Mouse (Mus musculus) c-Kit-positive CD71-positive TER-119-positive erythroid progenitor cells, embryonic 14.5 days (primary cell): ENCODE data around the gene Adamts1.
A peak's percentile ranks its signal among the peaks of the same experiment; 100 is the strongest.

Experiments
- DNase-seq: peaks from one replicate; pipeline ENCODE4 v3.0.0-alpha.2; 2013; ENCODE audit warnings: low spot score

The Adamts1 gene

DNA sequence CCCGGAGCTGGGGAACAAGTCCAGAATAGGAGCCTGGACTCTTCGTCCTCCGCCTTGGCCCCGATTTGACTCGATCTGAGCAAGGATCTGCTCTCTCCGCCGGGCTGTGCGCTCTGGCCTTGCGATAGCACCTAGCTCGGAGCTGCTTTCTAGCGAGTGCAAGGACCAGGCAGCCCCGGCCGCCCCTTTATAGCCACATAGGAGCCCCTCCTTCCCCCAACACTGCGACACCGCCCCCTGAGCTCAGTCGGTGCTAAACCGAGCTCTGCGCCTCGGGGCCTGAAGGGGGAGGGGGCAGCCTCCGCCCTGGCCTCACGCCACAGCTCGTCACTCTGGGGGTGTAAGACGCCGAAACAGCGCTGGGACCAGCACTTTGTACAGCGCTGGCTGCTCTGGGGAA is at the start of gene Adamts1:
Gene Adamts1 (minus strand): TSS at position 160 of the 400 bp plus-strand sequence.
- DNase-seq = no peak

- DNase-seq = no peak
Measured at GRCm38 (mm10) chr16:85827066-85827465, 24.2 kb upstream of the Adamts1 start.

DNA sequence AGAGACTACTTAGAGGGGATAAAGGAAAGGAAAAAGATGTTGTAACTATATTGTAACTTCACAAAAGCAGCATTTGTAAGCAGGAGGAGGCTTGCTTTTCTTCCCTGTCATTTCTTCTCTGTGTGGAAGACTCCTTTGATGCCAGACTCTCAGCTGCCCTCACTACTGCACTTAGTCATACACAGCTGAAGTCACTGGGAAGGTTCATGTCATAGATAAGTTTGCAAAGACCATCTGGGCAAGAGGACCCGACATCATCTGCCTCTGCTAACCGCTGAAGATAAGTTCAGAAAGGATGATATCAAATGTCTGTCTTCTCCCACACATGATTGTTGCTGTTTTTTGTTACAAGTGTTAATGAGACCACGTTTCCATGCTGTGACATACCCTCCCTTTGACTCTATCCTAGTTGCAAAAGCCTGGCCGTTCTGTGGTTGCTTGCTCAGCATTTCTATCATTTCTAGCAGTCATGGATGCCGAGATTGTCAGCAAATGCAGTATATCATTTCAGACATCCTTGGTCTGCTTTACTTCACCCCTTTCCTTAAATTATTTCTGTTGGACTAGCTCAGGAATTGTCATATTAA is 19.5 kb upstream of the Adamts1 start:
- DNase-seq = no peak

DNA sequence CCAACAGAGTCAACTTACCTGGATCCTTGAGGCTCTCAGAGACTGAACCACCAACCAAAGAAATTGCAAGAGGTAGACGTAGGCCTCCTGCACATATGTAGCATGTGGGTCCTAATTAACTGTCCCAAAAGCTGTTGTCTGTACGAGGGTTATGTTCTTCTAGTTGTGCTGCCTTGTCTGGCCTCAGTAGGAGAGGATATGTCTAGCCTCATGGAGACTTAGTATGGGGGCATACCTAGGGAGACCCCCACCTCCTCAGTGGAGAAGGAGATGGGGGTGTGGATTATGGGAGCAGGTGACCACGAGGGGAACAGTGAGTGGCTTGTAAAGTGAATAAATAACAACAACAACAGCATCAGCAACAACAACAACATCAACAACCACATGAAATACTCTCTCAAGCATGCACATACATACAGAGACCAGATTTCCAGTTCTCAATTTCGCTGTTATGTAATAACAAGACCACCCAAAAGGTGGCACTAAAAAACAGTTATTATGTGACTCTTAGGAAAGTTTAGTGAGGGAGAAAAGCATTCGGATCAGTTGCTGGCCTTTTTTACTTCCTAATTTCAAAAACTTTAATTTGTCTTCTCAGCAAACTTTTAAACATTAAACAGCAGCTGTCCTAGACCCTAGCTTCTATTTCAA is 17.0 kb upstream of the Adamts1 start:
- DNase-seq = no peak

DNA sequence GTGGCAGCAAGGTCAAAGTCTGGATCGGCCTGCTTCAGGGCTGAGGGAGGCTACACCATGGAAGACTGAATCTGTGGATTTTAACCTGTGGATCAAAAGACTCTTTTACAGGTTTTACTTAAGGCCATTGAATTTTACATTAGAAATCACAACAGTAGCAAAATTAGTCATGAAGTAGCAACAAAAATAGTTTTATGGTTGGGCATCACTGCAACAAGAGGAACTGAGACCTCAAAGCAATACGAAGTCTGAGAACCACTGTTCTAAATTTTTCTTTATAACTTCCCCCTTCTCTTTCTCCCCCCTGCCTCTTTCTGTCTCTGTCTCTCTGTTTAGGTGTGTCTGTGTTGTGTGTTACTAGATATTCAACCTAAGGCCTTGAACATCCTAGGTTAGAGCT is 11.2 kb upstream of the Adamts1 start:
- no peak for DNase-seq

DNA sequence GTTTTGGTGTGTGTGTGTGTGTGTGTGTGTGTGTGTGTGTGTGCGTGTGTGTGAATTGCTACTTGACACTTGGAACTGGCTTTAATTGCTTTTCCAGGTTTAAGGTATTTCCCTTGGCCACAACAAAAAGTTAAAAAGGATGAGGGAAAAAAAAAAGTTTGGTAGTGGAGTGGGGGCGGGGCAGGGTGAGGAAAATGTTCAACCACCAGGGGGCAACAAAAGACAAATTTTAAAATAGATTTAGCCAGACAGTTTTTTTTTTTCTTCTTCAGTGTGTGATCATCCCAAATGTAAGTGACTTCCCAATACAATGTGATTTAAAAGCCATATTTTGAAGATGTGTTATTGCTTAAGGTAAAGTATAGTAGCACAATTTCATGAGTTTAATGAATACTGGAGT is 4.7 kb upstream of the Adamts1 start:
- peak; percentile 5 for DNase-seq

DNA sequence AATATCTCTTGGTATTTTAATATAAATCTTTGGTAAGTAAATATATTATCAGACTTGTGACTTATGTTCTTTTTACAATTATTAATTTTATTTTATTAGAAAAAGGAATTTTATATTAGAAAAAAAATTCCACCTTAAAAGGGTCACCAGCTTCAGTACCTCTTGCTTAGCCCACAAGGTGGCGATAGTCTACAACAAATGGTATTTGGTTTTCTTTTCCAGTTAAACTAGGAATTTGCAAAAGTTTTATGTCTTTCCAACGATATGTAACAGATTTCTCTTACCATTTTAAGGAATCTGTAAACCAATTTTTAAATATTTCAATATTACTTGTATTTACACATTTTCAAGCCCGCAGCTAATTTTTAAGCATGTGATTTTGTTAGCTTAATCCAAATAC is 4.2 kb upstream of the Adamts1 start:
- DNase-seq = peak; percentile 10

GRCm38 (mm10) chr16:85805581-85805980 is 2.7 kb upstream of the Adamts1 start:
- no peak for DNase-seq

- DNase-seq = no peak
Measured at GRCm38 (mm10) chr16:85803613-85804551, 969 bp upstream of the Adamts1 start.

DNA sequence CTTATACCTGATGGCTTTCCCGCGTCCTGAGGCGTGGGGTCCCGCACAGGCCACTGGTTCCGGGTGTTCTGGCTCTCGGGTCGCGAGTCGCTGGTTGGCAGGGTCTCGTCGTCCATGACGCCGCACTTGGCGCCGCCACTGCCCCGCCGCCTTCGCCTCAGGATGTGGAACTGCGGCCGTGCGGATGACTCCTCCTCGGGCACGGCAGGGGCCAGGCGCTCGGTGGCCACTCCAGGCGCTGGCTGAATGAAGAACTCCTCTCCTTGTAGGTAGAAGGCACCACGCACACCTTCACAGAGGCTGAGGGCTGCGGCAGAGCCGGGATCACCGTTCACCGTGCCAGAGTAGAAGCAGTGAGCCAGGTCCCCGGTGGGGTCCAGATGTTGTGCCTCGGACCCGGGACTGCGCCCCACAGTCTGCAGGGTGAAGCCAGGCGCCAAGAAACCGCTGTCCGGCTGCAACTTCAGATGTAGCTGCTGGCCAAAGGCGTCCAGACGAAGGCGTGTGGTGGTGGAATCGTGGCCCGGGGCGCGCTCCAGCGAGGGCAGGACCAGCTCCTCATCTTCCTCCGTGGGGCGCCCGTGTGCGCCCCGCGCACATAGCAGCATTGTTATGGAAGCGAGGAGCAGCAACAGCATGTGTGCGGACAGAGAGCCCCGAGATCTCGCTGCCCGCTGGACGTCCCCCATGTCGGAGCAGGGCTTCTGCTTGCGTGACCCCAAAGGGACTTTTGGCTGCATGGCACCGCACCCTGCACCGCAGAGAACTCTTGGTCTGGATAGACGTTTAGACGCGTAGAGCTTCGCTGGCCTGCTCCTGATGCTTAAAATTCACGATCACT is 722 bp downstream of the Adamts1 start:
- DNase-seq = no peak

- no peak for DNase-seq
Measured at GRCm38 (mm10) chr16:85801252-85801651, 1.7 kb downstream of the Adamts1 start.

DNA sequence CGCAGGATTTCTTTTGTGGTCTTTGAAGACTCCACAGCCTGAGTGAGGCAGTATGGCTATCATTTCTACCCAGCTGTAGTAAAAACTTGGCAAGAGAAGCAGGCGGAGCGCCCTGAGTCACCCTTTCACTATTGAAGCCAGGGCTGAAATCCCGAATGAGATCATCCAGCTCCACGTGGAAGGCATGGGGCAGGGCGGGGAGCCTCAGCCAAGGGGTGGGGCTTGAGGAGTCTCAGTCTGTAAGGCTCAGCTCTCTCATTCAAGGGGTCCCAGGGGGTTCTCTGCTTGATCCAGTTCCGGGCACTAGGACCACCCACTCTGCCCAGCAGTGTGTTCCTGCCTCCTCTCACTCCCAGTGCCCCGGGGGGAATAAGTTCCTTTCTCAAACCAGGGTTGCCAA is 2.2 kb downstream of the Adamts1 start:
- DNase-seq = no peak

DNA sequence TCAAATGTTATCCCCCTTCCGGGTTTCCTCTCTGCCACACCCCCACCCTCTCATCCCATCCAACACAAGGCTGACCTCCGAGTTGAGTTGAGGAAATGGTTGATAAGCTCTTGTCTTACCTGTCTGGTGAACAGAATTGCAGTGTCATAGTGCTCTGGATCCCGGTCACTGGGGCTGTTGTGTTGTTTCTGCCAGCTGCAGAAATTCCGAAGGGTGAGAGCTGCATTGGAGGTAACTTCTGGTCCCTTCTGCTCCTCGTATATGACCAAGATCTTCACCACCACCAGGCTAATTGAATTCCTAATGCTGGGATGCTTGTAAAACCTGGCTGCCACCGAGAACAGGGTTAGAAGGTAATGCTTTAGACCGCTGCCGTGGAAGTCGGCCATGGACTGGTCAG is 2.9 kb downstream of the Adamts1 start:
- no peak for DNase-seq

DNA sequence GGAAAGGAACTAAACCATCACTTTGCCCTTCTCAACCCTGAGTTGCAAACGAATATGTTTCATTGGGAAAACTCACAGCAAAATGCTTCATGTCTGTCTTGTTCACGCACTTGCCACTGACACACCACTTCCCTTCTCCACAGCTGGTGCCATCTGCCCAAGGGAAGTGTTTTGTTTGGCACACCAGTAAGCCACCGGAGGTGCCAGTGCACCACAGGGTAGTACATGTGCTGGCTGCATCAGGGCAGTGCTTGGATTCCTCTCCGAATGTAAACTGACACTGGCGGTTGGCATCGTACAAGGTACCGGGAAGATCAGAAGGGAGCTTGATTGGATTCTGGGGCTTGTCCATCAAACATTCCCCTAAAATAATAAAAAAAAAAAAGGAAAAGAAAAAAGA is 4.6 kb downstream of the Adamts1 start:
- DNase-seq = no peak

- no peak for DNase-seq
Measured at GRCm38 (mm10) chr16:85797161-85797560, 5.8 kb downstream of the Adamts1 start.

DNA sequence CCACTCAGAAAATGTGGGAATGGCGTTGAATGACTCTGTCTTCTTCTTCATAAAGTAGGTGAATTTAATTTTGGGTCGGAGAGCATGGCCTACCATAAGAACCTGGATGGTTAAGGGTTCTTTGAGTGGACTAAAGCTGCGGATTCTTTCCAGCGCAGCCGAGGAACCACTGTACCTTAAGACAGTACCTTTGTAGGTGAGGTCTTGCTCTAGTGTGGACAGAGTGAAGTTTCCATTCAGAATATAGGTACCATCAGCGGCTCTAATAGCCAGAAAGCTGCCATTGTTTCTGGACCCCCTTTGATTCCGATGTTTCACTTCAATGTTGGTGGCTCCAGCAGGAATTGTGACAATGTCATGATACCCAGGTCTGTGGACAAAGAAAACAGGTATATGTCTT is 7.2 kb downstream of the Adamts1 start:
- DNase-seq = no peak

DNA sequence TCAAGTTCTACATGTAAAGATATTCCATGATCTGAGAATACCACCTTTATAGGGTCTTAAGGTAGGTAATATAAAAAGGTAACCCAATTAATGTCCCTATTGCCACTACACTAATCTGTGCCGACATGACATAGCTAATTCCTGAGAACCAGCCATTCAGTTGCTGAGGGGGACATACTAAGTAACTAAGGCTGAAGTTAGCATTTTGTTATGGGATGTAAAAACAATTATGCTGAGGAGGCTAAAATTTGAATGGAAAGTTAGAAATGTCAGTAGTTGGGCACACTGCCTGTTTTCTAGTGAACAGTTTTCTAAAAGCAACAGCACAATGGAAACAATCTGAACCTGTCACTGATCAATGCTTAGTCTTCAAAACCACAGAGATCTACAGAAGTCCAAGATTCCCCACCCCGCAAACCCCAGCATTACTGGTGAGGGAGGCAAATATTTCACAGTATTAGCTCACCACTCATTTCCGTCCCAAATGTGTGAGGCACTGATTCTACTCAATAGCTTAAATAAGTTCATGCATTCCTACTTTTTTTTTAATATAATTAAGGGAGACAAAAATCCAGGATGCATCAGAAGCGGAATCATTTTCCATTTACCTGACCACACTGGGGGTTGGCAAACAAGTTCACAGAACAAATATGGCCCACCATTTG is 9.6 kb downstream of the Adamts1 start:
- no peak for DNase-seq

DNA sequence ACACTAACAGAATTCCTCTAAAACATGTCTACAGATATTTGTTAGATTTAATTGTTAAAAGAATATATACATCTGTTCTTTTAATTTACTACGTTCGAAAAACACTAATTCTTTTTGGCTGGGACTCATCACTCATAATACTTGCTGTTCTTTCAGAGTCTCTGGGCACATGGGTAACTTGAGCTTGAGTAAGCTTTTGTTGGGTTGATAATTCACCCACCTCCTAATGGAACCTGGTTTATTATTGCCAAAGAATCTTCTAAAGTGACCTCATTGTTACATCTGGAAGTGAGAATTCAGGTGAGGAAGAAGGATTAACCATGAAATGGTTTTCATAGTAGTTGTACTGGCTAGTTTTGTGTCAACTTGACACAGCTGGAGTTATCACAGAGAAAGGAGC is 21.8 kb downstream of the Adamts1 start:
- DNase-seq = no peak

- DNase-seq = no peak
Measured at GRCm38 (mm10) chr16:85779775-85780174, 23.1 kb downstream of the Adamts1 start.

- DNase-seq = no peak
Measured at GRCm38 (mm10) chr16:85772272-85772671, 30.6 kb downstream of the Adamts1 start.

DNA sequence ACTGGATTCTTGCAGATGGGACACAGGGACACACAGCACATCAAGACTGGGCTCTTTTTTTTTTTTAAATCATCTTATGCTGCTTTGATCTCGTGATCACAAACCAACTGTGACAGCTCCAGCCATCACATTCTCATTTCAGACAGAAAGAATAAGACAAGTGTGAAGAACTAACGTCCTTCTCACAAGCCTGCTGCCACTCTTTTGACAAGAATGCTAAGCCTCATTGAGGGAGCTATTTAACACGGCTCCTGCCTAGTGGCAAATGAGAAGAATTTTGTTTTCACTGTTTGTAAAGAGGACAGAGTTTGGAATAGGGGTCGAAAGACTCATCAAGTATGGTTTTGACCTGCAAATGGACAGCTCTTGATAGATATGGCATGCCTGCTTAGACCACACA is 35.6 kb downstream of the Adamts1 start:
- no peak for DNase-seq

- DNase-seq = no peak
Measured at GRCm38 (mm10) chr16:85765697-85766096, 37.2 kb downstream of the Adamts1 start.
